Mouse (Mus musculus) neural tube, embryonic 14.5 days (tissue): ENCODE data around the gene Kcnma1. TPM values are rescaled to one million over a fixed set of nuclear protein-coding genes. Genes with fewer than 3 reads are reported as not detected.

Experiments used
- ATAC-seq: fragments of 200-750 bp; cut with Nextera tagmentation; 2 replicates; pipeline ENCODE4 v1.8.0; 2017; ENCODE audit warnings: low read depth, mild to moderate bottlenecking, moderate TSS enrichment, moderate library complexity
- H3K27ac ChIP-seq: fragments of 300-500 bp; sonication (generic); 2 replicates; pipeline ENCODE4 v1.5.1; 2014; ENCODE audit warnings: low read depth, mild to moderate bottlenecking, control low read depth, low read length, moderate library complexity, mixed read lengths
- H3K27me3 ChIP-seq: fragments of 300-500 bp; sonication (generic); 2 replicates; pipeline ENCODE4 v1.6.1; 2014; ENCODE audit warnings: low read length; ENCODE audit not compliant: control insufficient read depth, insufficient read depth
- H3K36me3 ChIP-seq: fragments of 300-500 bp; sonication (generic); 2 replicates; pipeline ENCODE4 v1.6.1; 2014; ENCODE audit warnings: low read length, mixed read lengths; ENCODE audit not compliant: control insufficient read depth, insufficient read depth
- H3K4me1 ChIP-seq: fragments of 300-500 bp; sonication (generic); 2 replicates; pipeline ENCODE4 v1.6.1; 2014; ENCODE audit warnings: low read length; ENCODE audit not compliant: control insufficient read depth, insufficient read depth
- H3K4me2 ChIP-seq: fragments of 300-500 bp; sonication (generic); 2 replicates; pipeline ENCODE4 v1.6.1; 2014; ENCODE audit warnings: mild to moderate bottlenecking, low read depth, low read length, control low read depth
- H3K4me3 ChIP-seq: fragments of 300-500 bp; sonication (generic); 2 replicates; pipeline ENCODE4 v1.5.1; 2014; ENCODE audit warnings: low read depth, low read length, control low read depth, mixed read lengths
- H3K9ac ChIP-seq: fragments of 300-500 bp; sonication (generic); replicated peaks from 2 replicates; pipeline ENCODE4 v1.6.1; 2014; ENCODE audit warnings: low read depth, mild to moderate bottlenecking, control low read depth, low read length, mixed read lengths
- H3K9me3 ChIP-seq: fragments of 300-500 bp; sonication (generic); 2 replicates; pipeline ENCODE4 v1.6.1; 2016; ENCODE audit warnings: low read length; ENCODE audit not compliant: control insufficient read depth
- WGBS: fragments of 180-500 bp; shearing (Covaris S2); extraction: QIAGEN DNeasy Blood & Tissue Kit; methylation state at CpG from one replicate; pipeline ENCODE4 v1.1.7; 2014; 5-methylcytosine and 5-hydroxymethylcytosine counted together
- polyA plus RNA-seq: library from polyadenylated mRNA; unstranded; fragments of >200 nt; fragmentation: Nextera tagmentation; extraction: Ambion mirVana; gene quantifications from 2 replicates; pipeline ENCODE4 v1.2.1, GENCODE M21; 2014

The Kcnma1 gene
- polyA plus RNA-seq, 1 experiment from 2014 or later = 28.9 TPM

- WGBS = 85% methylated on average over 4 of the region's 4 CpGs
- ATAC-seq = no peak
- Histone ChIP-seq H3K4me1 (no peaks in the 10 kb centered on the region), H3K27ac (no peak overlapping the region), H3K9ac (no peak overlapping the region), H3K27me3 (no peaks in the 10 kb centered on the region), H3K4me2 (no peak overlapping the region), H3K4me3 (no peak overlapping the region), H3K9me3 (no peaks in the 10 kb centered on the region), H3K36me3 (no peaks in the 10 kb centered on the region)
Measured at GRCm38 (mm10) chr14:24020718-24021117, 6.4 kb upstream of the Kcnma1 start.

GRCm38 (mm10) chr14:24009978-24010377 lies 4.3 kb downstream of the Kcnma1 start:
- Histone ChIP-seq H3K36me3 (no peaks in the 10 kb centered on the region), H3K27me3 (no peaks in the 10 kb centered on the region), H3K27ac (no peak overlapping the region), H3K4me3 (no peak overlapping the region), H3K9me3 (no peaks in the 10 kb centered on the region), H3K9ac (no peak overlapping the region), H3K4me2 (no peak overlapping the region), H3K4me1 (0 out of 2 replicates have a peak, but pooled peaks cover 9% of the 10 kb centered on the region)
- WGBS = 80% methylated on average over 1 of the region's 1 CpGs
- no peak for ATAC-seq

- H3K9ac ChIP-seq = no peak overlapping the region
- 14% methylated on average over 7 of the region's 7 CpGs for WGBS
- no peak for ATAC-seq
- H3K4me3 ChIP-seq = no peak overlapping the region
- H3K4me1 ChIP-seq = 0 out of 2 replicates have a peak, but pooled peaks cover 10% of the 10 kb centered on the region
- H3K36me3 ChIP-seq = no peaks in the 10 kb centered on the region
- no peak overlapping the region for H3K27ac ChIP-seq
- no peaks in the 10 kb centered on the region for H3K9me3 ChIP-seq
- no peak overlapping the region for H3K4me2 ChIP-seq
- H3K27me3 ChIP-seq = no peaks in the 10 kb centered on the region
Measured at GRCm38 (mm10) chr14:24008252-24008651, 6.0 kb downstream of the Kcnma1 start.

- 35% methylated on average over 2 of the region's 2 CpGs for WGBS
- H3K27me3 ChIP-seq = no peaks in the 10 kb centered on the region
- no peak for ATAC-seq
- H3K4me3 ChIP-seq = no peak overlapping the region
- H3K27ac ChIP-seq = no peak overlapping the region
- no peaks in the 10 kb centered on the region for H3K36me3 ChIP-seq
- no peak overlapping the region for H3K9ac ChIP-seq
- no peaks in the 10 kb centered on the region for H3K9me3 ChIP-seq
- H3K4me1 ChIP-seq = peaks cover 19% of the 10 kb centered on the region; the same call in 1 of the 2 replicates
- no peak overlapping the region for H3K4me2 ChIP-seq
Measured at GRCm38 (mm10) chr14:24006276-24006675, 8.0 kb downstream of the Kcnma1 start.

GRCm38 (mm10) chr14:24004471-24005271 lies 9.6 kb downstream of the Kcnma1 start:
- Histone ChIP-seq H3K36me3 (no peaks in the 10 kb centered on the region), H3K27ac (peak overlapping the region; percentile 94), H3K4me1 (peaks cover 19% of the 10 kb centered on the region; the same call in 1 of the 2 replicates), H3K4me3 (peak overlapping the region; percentile 83), H3K4me2 (peak overlapping the region; percentile 58), H3K27me3 (no peaks in the 10 kb centered on the region), H3K9ac (peak overlapping the region; percentile 94), H3K9me3 (no peaks in the 10 kb centered on the region)
- WGBS = under 1% methylated on average over 50 of the region's 82 CpGs
- ATAC-seq = peak; percentile 81

GRCm38 (mm10) chr14:24003450-24004381 lies 10.6 kb downstream of the Kcnma1 start:
- Histone ChIP-seq H3K4me3 (peak overlapping the region; percentile 83), H3K4me1 (peaks cover 19% of the 10 kb centered on the region; the same call in 1 of the 2 replicates), H3K36me3 (no peaks in the 10 kb centered on the region), H3K9ac (peak overlapping the region; percentile 94), H3K27me3 (no peaks in the 10 kb centered on the region), H3K9me3 (no peaks in the 10 kb centered on the region), H3K27ac (peak overlapping the region; percentile 94), H3K4me2 (peak overlapping the region; percentile 58)
- ATAC-seq = peak; percentile 79
- WGBS = under 1% methylated on average over 34 of the region's 85 CpGs

- Histone ChIP-seq H3K4me3 (peak overlapping the region; percentile 83), H3K4me1 (peaks cover 19% of the 10 kb centered on the region; the same call in 1 of the 2 replicates), H3K36me3 (no peaks in the 10 kb centered on the region), H3K9ac (no peak overlapping the region; the same call in 1 of the 2 replicates), H3K27me3 (no peaks in the 10 kb centered on the region), H3K27ac (no peak overlapping the region), H3K9me3 (no peaks in the 10 kb centered on the region), H3K4me2 (peak overlapping the region; percentile 58)
- WGBS = 57% methylated on average over 5 of the region's 5 CpGs
- no peak for ATAC-seq
Measured at GRCm38 (mm10) chr14:24002647-24003046, 11.6 kb downstream of the Kcnma1 start.

- H3K4me2 ChIP-seq = no peak overlapping the region
Measured at GRCm38 (mm10) chr14:23997912-23998311, 16.4 kb downstream of the Kcnma1 start.

More at GRCm38 (mm10) chr14:23997912-23998311, 16.4 kb downstream of the Kcnma1 start:
- Histone ChIP-seq H3K27me3 (no peaks in the 10 kb centered on the region), H3K4me3 (no peak overlapping the region), H3K4me1 (peaks cover 8% of the 10 kb centered on the region; the same call in 1 of the 2 replicates), H3K9ac (no peak overlapping the region), H3K36me3 (no peaks in the 10 kb centered on the region), H3K9me3 (no peaks in the 10 kb centered on the region), H3K27ac (no peak overlapping the region)
- no peak for ATAC-seq
- WGBS = 78% methylated on average over 6 of the region's 6 CpGs
